Mouse (Mus musculus) bone marrow, adult 2 months (tissue): ENCODE measurements around the gene Icam5. TPM values are rescaled to one million over a fixed set of nuclear protein-coding genes. Genes with fewer than 3 reads are reported as not detected.
A peak's percentile ranks its signal among the peaks of the same experiment; 100 is the strongest.
"Not testable (repeated sequence)": the region's sequence is repeated elsewhere in the genome, so short reads cannot be mapped to it uniquely, and the experiment has no call there.

Experiments used
- H3K27ac ChIP-seq: fragments of 200-500 bp; 2 replicates; pipeline ENCODE4 v1.5.1; 2012; ENCODE audit warnings: low read depth, mild to moderate bottlenecking, control low read depth, inconsistent platforms, low read length; ENCODE audit not compliant: control insufficient read depth, poor library complexity, insufficient read depth
- H3K4me1 ChIP-seq: fragments of 200-500 bp; 2 replicates; pipeline ENCODE4 v1.6.1; 2011; ENCODE audit warnings: low read length; ENCODE audit not compliant: control insufficient read depth, insufficient read depth
- H3K4me3 ChIP-seq: fragments of 200-500 bp; replicated peaks from 2 replicates; pipeline ENCODE3; 2011; ENCODE audit warnings: mild to moderate bottlenecking, low read depth, low read length, control low read depth; ENCODE audit not compliant: control insufficient read depth
- CTCF ChIP-seq: fragments of 200-500 bp; IDR thresholded peaks from 2 replicates; pipeline ENCODE4 v1.5.1; 2011; ENCODE audit warnings: low read length, control low read depth; ENCODE audit not compliant: control insufficient read depth, insufficient read depth
- POLR2A ChIP-seq: fragments of 200-500 bp; IDR thresholded peaks from 2 replicates; pipeline ENCODE4 v1.6.1; 2011; ENCODE audit warnings: low read depth, mild to moderate bottlenecking, control low read depth, low read length, borderline replicate concordance; ENCODE audit not compliant: control insufficient read depth
- WGBS: fragments of 180-500 bp; shearing (Covaris S2); methylation state at CpG from one replicate; pipeline ENCODE4 v1.1.7; 2018; 5-methylcytosine and 5-hydroxymethylcytosine counted together
- polyA plus RNA-seq: library from polyadenylated mRNA; stranded (reverse); fragments of >200 nt; gene quantifications from 2 replicates; pipeline ENCODE4 v1.2.4, GENCODE M21; 2011; ENCODE audit warnings: low replicate concordance; ENCODE audit not compliant: missing spikeins, insufficient read depth, insufficient read length

The Icam5 gene
- polyA plus RNA-seq, 1 experiment: 1.7 TPM

- Histone ChIP-seq H3K27ac (no peak overlapping the region), H3K4me1 (peaks cover 1% of the 10 kb centered on the region; the same call in 1 of the 2 replicates), H3K4me3 (no peak overlapping the region)
- no peak for TF ChIP-seq POLR2A
- no peak for TF ChIP-seq CTCF
- whole genome bisulfite sequencing: 59% methylated on average over 2 of the region's 2 CpGs
These were observed 21.5 kb upstream of the Icam5 start for GRCm38 (mm10) chr9:21010362-21010761.

- 64% methylated on average over 9 of the region's 9 CpGs for WGBS
- H3K4me1 ChIP-seq, H3K4me3 ChIP-seq, H3K27ac ChIP-seq: not testable (repeated sequence)
These were observed 20.8 kb upstream of the Icam5 start for GRCm38 (mm10) chr9:21010939-21011541.

- H3K4me3 ChIP-seq: no peak overlapping the region
- peaks cover 4% of the 10 kb centered on the region; the same call in 1 of the 2 replicates for H3K4me1 ChIP-seq
- TF ChIP-seq POLR2A (no peak), CTCF (no peak)
- WGBS: 12% methylated on average over 5 of the region's 5 CpGs
- no peak overlapping the region for H3K27ac ChIP-seq
These were observed 20.0 kb upstream of the Icam5 start for GRCm38 (mm10) chr9:21011846-21012312.

DNA sequence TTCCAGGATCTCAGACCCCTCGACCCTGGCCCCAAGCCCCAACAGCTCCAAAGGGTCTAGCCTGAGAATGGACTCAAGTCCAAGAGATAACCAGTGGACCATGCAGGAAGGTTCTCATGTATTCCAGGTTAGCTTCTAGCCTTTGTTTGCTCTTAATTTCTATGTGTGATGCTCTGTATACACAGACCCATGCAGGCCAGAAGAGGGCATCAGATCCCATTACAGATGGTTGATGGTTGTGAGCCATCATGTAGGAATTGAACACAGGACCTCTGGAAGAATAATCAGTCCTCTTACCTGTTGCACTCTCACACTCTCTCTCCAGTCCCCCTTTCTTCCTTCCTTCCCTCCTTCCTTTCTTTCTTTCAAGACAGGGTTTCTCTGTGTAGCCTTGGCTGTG lies 19.5 kb upstream of the Icam5 start:
- H3K27ac ChIP-seq: no peak overlapping the region
- H3K4me1 ChIP-seq: peaks cover 4% of the 10 kb centered on the region; the same call in 1 of the 2 replicates
- H3K4me3 ChIP-seq: no peak overlapping the region
- TF ChIP-seq POLR2A (no peak), CTCF (no peak)
- 3% methylated on average over 1 of the region's 1 CpGs for WGBS

DNA sequence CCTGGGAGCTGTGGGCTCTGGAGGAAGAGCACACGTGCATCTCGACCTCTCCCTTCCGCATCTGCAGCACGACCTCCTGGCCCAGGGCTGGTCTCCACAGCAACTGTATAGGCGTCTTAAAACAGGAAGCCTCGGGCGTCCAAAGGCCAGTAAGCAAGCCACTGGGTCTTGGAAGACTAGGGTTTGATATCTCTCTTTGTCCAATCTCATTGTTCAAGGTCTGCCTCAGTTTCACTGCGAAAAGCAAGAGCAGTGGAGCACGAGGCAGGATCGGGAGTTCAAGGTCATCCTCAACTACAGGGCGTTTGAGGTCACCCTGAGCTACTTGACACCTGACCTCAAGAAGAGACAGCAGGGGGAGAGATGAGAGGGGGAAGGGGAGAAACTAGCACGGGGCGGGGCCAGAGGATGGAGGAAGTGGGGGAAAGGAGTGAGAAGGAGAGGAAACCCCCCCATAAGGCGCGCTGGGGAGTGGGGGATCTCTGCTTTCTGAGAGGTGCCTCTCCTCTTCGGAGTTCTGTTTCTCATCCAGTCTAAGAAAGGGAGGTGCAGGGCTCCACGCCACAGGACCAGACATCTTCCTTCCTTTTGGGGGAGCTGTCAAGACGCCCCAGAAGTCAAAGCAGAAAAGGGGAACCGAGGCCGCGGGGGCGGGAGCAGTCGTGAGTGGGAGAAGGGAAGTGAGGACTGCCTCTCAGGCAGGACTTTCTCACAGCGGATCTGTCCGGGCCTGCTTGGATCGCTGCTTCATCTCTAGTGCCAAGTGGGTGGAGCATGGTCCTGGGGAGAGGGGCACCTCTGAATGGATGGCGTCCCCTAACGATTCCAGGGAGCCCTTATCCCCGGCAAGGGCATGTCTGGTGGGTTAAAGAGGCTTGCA lies 16.9 kb upstream of the Icam5 start:
- Histone ChIP-seq H3K27ac (peak overlapping the region; percentile 76), H3K4me1 (peaks cover 7% of the 10 kb centered on the region; the same call in 1 of the 2 replicates), H3K4me3 (peak overlapping the region; percentile 62)
- 1% methylated on average over 29 of the region's 29 CpGs for WGBS
- TF ChIP-seq POLR2A (peak; percentile 41; the same call in 1 of the 2 replicates), CTCF (no peak)

GRCm38 (mm10) chr9:21015571-21016130 lies 16.2 kb upstream of the Icam5 start, which contains the start of gene Icam1:
Gene Icam1 (plus strand): TSS chr9:21015985.
- TF ChIP-seq CTCF (no peak), POLR2A (peak; percentile 95)
- Histone ChIP-seq H3K4me1 (peaks cover 7% of the 10 kb centered on the region; the same call in 1 of the 2 replicates), H3K4me3 (peak within 1 kb of the TSS; percentile 62), H3K27ac (peak within 1 kb of the TSS; percentile 76)
- under 1% methylated on average over 30 of the region's 30 CpGs for WGBS

DNA sequence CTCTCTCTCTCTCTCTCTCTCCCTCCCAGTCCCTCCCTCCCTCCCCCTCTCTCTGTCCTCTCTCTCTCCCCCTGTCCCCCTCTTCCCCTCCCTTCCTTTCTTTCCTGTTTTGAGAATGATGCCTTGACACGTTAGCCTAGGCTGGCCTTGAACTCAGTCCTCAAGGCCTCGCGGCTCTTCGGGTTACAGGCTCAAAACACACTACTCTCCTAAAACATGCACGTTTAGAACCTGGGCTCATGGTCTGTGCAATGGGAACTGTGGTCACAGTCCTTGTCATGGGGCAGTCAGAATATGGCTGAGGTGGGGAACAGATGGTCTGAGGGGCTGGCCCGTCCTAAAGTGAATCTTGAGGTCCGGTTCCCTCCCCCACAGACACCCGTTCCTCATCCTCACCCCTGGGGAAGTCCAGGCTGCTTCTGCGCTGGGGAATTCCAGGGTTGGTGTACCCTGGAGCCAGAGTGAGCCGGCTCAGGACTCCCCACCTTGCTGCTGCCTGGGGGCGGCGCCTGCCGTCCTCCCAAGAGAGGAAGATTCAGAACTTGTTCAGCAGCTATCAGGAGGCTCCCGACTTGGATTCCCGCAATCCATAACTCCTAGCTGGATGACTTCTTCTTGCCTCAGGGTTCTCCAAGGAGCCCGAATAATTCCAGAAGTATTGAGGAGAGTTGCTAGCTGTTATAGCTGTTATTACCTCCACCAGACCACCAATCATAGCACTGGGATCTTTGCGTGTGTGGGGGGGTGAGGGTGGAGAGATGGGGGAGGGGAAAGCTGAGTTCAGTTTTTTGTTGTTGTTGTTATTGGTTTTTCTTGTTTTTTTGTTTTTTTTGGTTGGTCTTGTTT lies 15.3 kb upstream of the Icam5 start:
- no peak overlapping the region for H3K27ac ChIP-seq
- TF ChIP-seq POLR2A: no peak
- no peak for TF ChIP-seq CTCF
- WGBS: 3% methylated on average over 17 of the region's 17 CpGs
- H3K4me3 ChIP-seq: peak overlapping the region; percentile 62
- H3K4me1 ChIP-seq: peaks cover 7% of the 10 kb centered on the region; the same call in 1 of the 2 replicates

GRCm38 (mm10) chr9:21017177-21017575 lies 14.7 kb upstream of the Icam5 start:
- no peak for TF ChIP-seq CTCF
- TF ChIP-seq POLR2A: no peak
- 9% methylated on average over 4 of the region's 4 CpGs for WGBS
- H3K27ac ChIP-seq: peak overlapping the region; percentile 25
- peak overlapping the region; percentile 7 for H3K4me3 ChIP-seq
- peaks cover 7% of the 10 kb centered on the region; the same call in 1 of the 2 replicates for H3K4me1 ChIP-seq
